Mouse (Mus musculus) CH12.LX (cell line): ENCODE results near the gene Phf1. TPM values are rescaled to one million over a fixed set of nuclear protein-coding genes. Genes with fewer than 3 reads are reported as not detected.

Experiments
- DNase-seq: peaks from one replicate; pipeline ENCODE4 v3.0.0-alpha.2; 2013; ENCODE audit errors: extremely low read depth
- H3K27ac ChIP-seq: 2 replicates; pipeline ENCODE4 v1.5.1; 2012; ENCODE audit warnings: low read depth, mild to moderate bottlenecking, control low read depth, moderate library complexity; ENCODE audit not compliant: insufficient read depth
- H3K27me3 ChIP-seq: replicated peaks from 2 replicates; pipeline ENCODE3; 2012; ENCODE audit warnings: inconsistent platforms
- H3K36me3 ChIP-seq, 2 experiments: replicated peaks in 1 of 2; 2 replicates each; pipeline versions ENCODE3 to v1.6.1; 2012; ENCODE audit warnings: inconsistent platforms in 1 of 2, low read length in 1 of 2, mild to moderate bottlenecking in 1 of 2, mixed read lengths in 1 of 2, moderate library complexity in 1 of 2; ENCODE audit not compliant: control insufficient read depth in 1 of 2, insufficient read depth in 1 of 2
- H3K4me1 ChIP-seq, 2 experiments: 2 replicates each; pipeline ENCODE4 v1.6.1; 2012; ENCODE audit warnings: inconsistent platforms in 1 of 2, moderate library complexity in 1 of 2; ENCODE audit not compliant: insufficient read depth in 2 of 2, control insufficient read depth in 1 of 2
- H3K4me2 ChIP-seq: 2 replicates; pipeline ENCODE4 v1.6.1; 2012; ENCODE audit warnings: low read depth, mild to moderate bottlenecking, control low read depth; ENCODE audit not compliant: poor library complexity, insufficient read depth, severe bottlenecking
- H3K4me3 ChIP-seq, 3 experiments: fragments of 150-350 bp in 1 of 3; sonication (generic) in 1 of 3; replicated peaks in 1 of 3; 2 replicates each; pipeline versions ENCODE3 to v1.5.1; 2011 to 2012; ENCODE audit warnings: low read depth in 2 of 3, low read length in 2 of 3, mild to moderate bottlenecking in 2 of 3, moderate library complexity in 2 of 3, control low read depth in 1 of 3, improper control_type of control experiment in 1 of 3, inconsistent platforms in 1 of 3, mixed read lengths in 1 of 3; ENCODE audit not compliant: poor library complexity in 1 of 3
- H3K79me2 ChIP-seq: replicated peaks from 2 replicates; pipeline ENCODE4 v1.6.1; 2012; ENCODE audit warnings: mild to moderate bottlenecking, moderate library complexity; ENCODE audit not compliant: control insufficient read depth, poor library complexity, insufficient read depth, severe bottlenecking; ENCODE audit errors: extremely low read depth
- H3K9ac ChIP-seq: 2 replicates; pipeline ENCODE4 v1.6.1; 2012; ENCODE audit warnings: low read depth, mild to moderate bottlenecking, control low read depth, moderate library complexity; ENCODE audit not compliant: insufficient read depth
- H3K9me3 ChIP-seq: replicated peaks from 2 replicates; pipeline ENCODE3; 2012; ENCODE audit warnings: low read length, inconsistent platforms, mixed read lengths
- CHD1 ChIP-seq: IDR thresholded peaks from 2 replicates; pipeline ENCODE4 v1.6.1; 2012; ENCODE audit warnings: low read depth, low read length, improper control_type of control experiment, inconsistent platforms
- CTCF ChIP-seq, 2 experiments: IDR thresholded peaks in 1 of 2; conservative IDR thresholded peaks in 1 of 2; 2 replicates each; pipeline ENCODE4 v1.5.1; 2011 to 2012; ENCODE audit warnings: low read depth in 2 of 2, low read length in 2 of 2, improper control_type of control experiment in 1 of 2, inconsistent platforms in 1 of 2, mild to moderate bottlenecking in 1 of 2, moderate library complexity in 1 of 2
- E2F4 ChIP-seq: IDR thresholded peaks from 2 replicates; pipeline ENCODE4 v1.6.1; 2011; ENCODE audit warnings: low read depth, low read length, improper control_type of control experiment; ENCODE audit not compliant: insufficient replicate concordance
- ELF1 ChIP-seq: IDR thresholded peaks from 2 replicates; pipeline ENCODE4 v1.6.1; 2014; ENCODE audit warnings: low read depth, mild to moderate bottlenecking, inconsistent platforms, low read length, improper control_type of control experiment
- ETS1 ChIP-seq: conservative IDR thresholded peaks from 2 replicates; pipeline ENCODE4 v1.6.1; 2012; ENCODE audit warnings: low read depth, mild to moderate bottlenecking, inconsistent platforms, low read length, improper control_type of control experiment, moderate library complexity
- HCFC1 ChIP-seq: IDR thresholded peaks from 2 replicates; pipeline ENCODE4 v1.6.1; 2012; ENCODE audit warnings: low read depth, mild to moderate bottlenecking, inconsistent platforms, low read length, improper control_type of control experiment
- IRF4 ChIP-seq: IDR thresholded peaks from 2 replicates; pipeline ENCODE4 v1.6.1; 2014; ENCODE audit warnings: low read depth, mild to moderate bottlenecking, inconsistent platforms, low read length, improper control_type of control experiment
- MAX ChIP-seq: IDR thresholded peaks from 2 replicates; pipeline ENCODE4 v1.6.1; 2011; ENCODE audit warnings: low read length, improper control_type of control experiment
- MAZ ChIP-seq: IDR thresholded peaks from 2 replicates; pipeline ENCODE4 v1.6.1; 2012; ENCODE audit warnings: low read depth, mild to moderate bottlenecking, inconsistent platforms, low read length, improper control_type of control experiment, moderate library complexity
- MEF2A ChIP-seq: IDR thresholded peaks from 2 replicates; pipeline ENCODE4 v1.6.1; 2014; ENCODE audit warnings: low read depth, mild to moderate bottlenecking, inconsistent platforms, low read length, improper control_type of control experiment, borderline replicate concordance
- MXI1 ChIP-seq: IDR thresholded peaks from 2 replicates; pipeline ENCODE4 v1.6.1; 2011; ENCODE audit warnings: mild to moderate bottlenecking, low read depth, low read length, improper control_type of control experiment
- NRF1 ChIP-seq: IDR thresholded peaks from 2 replicates; pipeline ENCODE4 v1.6.1; 2014; ENCODE audit warnings: low read depth, mild to moderate bottlenecking, inconsistent platforms, low read length, improper control_type of control experiment, moderate library complexity
- PAX5 ChIP-seq: IDR thresholded peaks from 2 replicates; pipeline ENCODE4 v1.6.1; 2012; ENCODE audit warnings: low read length, inconsistent platforms, mixed read lengths
- POLR2AphosphoS2 ChIP-seq: IDR thresholded peaks from 2 replicates; pipeline ENCODE4 v1.6.1; 2011; ENCODE audit warnings: low read depth, low read length, improper control_type of control experiment
- RAD21 ChIP-seq: IDR thresholded peaks from 2 replicates; pipeline ENCODE4 v1.6.1; 2011; ENCODE audit warnings: low read depth, mild to moderate bottlenecking, low read length, improper control_type of control experiment, moderate library complexity
- RCOR1 ChIP-seq: conservative IDR thresholded peaks from 2 replicates; pipeline ENCODE4 v1.6.1; 2012; ENCODE audit warnings: low read depth, mild to moderate bottlenecking, inconsistent platforms, low read length, improper control_type of control experiment
- SIN3A ChIP-seq: IDR thresholded peaks from 2 replicates; pipeline ENCODE4 v1.6.1; 2012; ENCODE audit warnings: low read length, improper control_type of control experiment, inconsistent platforms
- TBP ChIP-seq: conservative IDR thresholded peaks from 2 replicates; pipeline ENCODE4 v1.6.1; 2011; ENCODE audit warnings: low read depth, low read length, improper control_type of control experiment
- USF2 ChIP-seq: conservative IDR thresholded peaks from 2 replicates; pipeline ENCODE4 v1.6.1; 2011; ENCODE audit warnings: low read depth, low read length, improper control_type of control experiment
- ZC3H11A ChIP-seq: IDR thresholded peaks from 2 replicates; pipeline ENCODE4 v1.6.1; 2012; ENCODE audit warnings: low read depth, mild to moderate bottlenecking, inconsistent platforms, low read length, improper control_type of control experiment
- ZKSCAN1 ChIP-seq: IDR thresholded peaks from 2 replicates; pipeline ENCODE4 v1.6.1; 2012; ENCODE audit warnings: low read depth, inconsistent platforms, low read length, improper control_type of control experiment, borderline replicate concordance
- dilution Hi-C: fragments of 300-500 bp; cut with MboI; formaldehyde crosslinking; loops from 2 replicates; pipeline ENCODE4 v1.14.3; 2020; ENCODE audit warnings: low sequenced_read_pairs; ENCODE audit not compliant: extremely low pct_unique_long_range_greater_than_20kb, extremely low pct_ligation_motif_present
- in situ Hi-C: fragments of 300-500 bp; cut with MboI; formaldehyde crosslinking; loops from 3 replicates; pipeline ENCODE4 v1.14.3; 2019; ENCODE audit warnings: low sequenced_read_pairs, low pct_ligation_motif_present, low pct_unique_long_range_greater_than_20kb, mixed read lengths
- polyA plus RNA-seq: library from polyadenylated mRNA; unstranded; fragments of >175 nt; gene quantifications from 2 replicates; pipeline ENCODE4 v1.2.1, GENCODE M21; 2012; ENCODE audit warnings: low read depth; ENCODE audit not compliant: insufficient read length
- total RNA-seq, 2 experiments: library from RNA; depleted of rRNA; stranded (reverse); fragments of 300-350 nt in 1 of 2; fragments of >200 nt in 1 of 2; gene quantifications; 2 replicates each; pipeline ENCODE4 v1.2.3; 2012 to 2014

Phf1 gene
- total and polyA plus RNA-seq, 3 experiments: 1.7 to 4.1 (median 3.5) TPM

GRCm38 (mm10) chr17:26933419-26933818 is 567 bp downstream of the Phf1 start (continued):
- TF ChIP-seq CTCF (conservative IDR thresholded peaks at IDR 0.05 in 1 of 2, IDR thresholded peaks at IDR 0.05 in 1 of 2; ENCODE audit: low read depth in 2 of 2, low read length in 2 of 2): no peak
- no peak for TF ChIP-seq E2F4
- TF ChIP-seq, all 38 proteins: peak for 0

GRCm38 (mm10) chr17:26933885-26934827 is 1.3 kb downstream of the Phf1 start:
- Histone ChIP-seq H3K79me2 (peaks cover 6% of the 10 kb centered on the region), H3K4me1 (peaks cover 5 to 47% of the 10 kb centered on the region in 2 experiments; a peak in 3 of 4 replicates), H3K27ac (no peak overlapping the region), H3K9ac (no peak overlapping the region), H3K4me3 (no peak overlapping the region)
- no peak for DNase-seq
- in situ Hi-C loops: no loop called here
- TF ChIP-seq MEF2A (no peak), CTCF (conservative IDR thresholded peaks at IDR 0.05 in 1 of 2, IDR thresholded peaks at IDR 0.05 in 1 of 2; ENCODE audit: low read depth in 2 of 2, low read length in 2 of 2) (no peak), TBP (no peak), ETS1 (no peak), ELF1 (no peak), RAD21 (no peak), USF2 (no peak), MXI1 (no peak), RCOR1 (no peak), MAX (no peak), POLR2AphosphoS2 (no peak), HCFC1 (no peak), IRF4 (no peak), E2F4 (no peak)
- TF ChIP-seq, all 38 proteins: peak for 0
- Histone ChIP-seq H3K4me2 (no peak overlapping the region), H3K27me3 (no peaks in the 10 kb centered on the region), H3K36me3 (peaks cover 46 to 65% of the 10 kb centered on the region in 2 experiments), H3K9me3 (no peaks in the 10 kb centered on the region)
- dilution Hi-C loops: no loop called here

GRCm38 (mm10) chr17:26935027-26935426 is 2.2 kb downstream of the Phf1 start:
- in situ Hi-C loops (no loop called here), dilution Hi-C loops (no loop called here)
- Histone ChIP-seq H3K27me3 (no peaks in the 10 kb centered on the region), H3K4me1 (peaks cover 5 to 50% of the 10 kb centered on the region in 2 experiments; a peak in 3 of 4 replicates), H3K4me2 (no peak overlapping the region), H3K4me3 (no peak overlapping the region), H3K27ac (no peak overlapping the region), H3K79me2 (peaks cover 6% of the 10 kb centered on the region), H3K9ac (no peak overlapping the region), H3K9me3 (no peaks in the 10 kb centered on the region), H3K36me3 (peaks cover 39 to 60% of the 10 kb centered on the region in 2 experiments)
- no peak for DNase-seq
- no peak for TF ChIP-seq ZC3H11A
- TF ChIP-seq SIN3A: no peak
- no peak for TF ChIP-seq TBP
- no peak for TF ChIP-seq NRF1
- no peak for TF ChIP-seq MAZ
- no peak for TF ChIP-seq RCOR1
- TF ChIP-seq PAX5: no peak
- no peak for TF ChIP-seq ELF1
- TF ChIP-seq ZKSCAN1: no peak
- no peak for TF ChIP-seq CHD1
- TF ChIP-seq CTCF (conservative IDR thresholded peaks at IDR 0.05 in 1 of 2, IDR thresholded peaks at IDR 0.05 in 1 of 2; ENCODE audit: low read depth in 2 of 2, low read length in 2 of 2): no peak
- TF ChIP-seq, all 38 proteins: peak for 0
